Mouse (Mus musculus) stomach, embryonic 16.5 days (tissue): ENCODE data around the gene Olfr1404. TPM values are rescaled to one million over a fixed set of nuclear protein-coding genes. Genes with fewer than 3 reads are reported as not detected.

Experiments used
- ATAC-seq: fragments of 200-750 bp; cut with Nextera tagmentation; 2 replicates; pipeline ENCODE4 v1.8.0; 2017; ENCODE audit warnings: moderate number of reproducible peaks, moderate TSS enrichment; ENCODE audit not compliant: insufficient read depth, low FRiP score
- H3K27ac ChIP-seq: fragments of 300-500 bp; sonication (generic); 2 replicates; pipeline ENCODE4 v1.5.1; 2014; ENCODE audit warnings: low read length
- H3K27me3 ChIP-seq: fragments of 300-500 bp; sonication (generic); 2 replicates; pipeline ENCODE4 v1.6.1; 2014; ENCODE audit warnings: low read length, control low read depth, mixed read lengths; ENCODE audit not compliant: control insufficient read depth, insufficient read depth
- H3K36me3 ChIP-seq: fragments of 300-500 bp; sonication (generic); 2 replicates; pipeline ENCODE4 v1.6.1; 2014; ENCODE audit warnings: low read length; ENCODE audit not compliant: control insufficient read depth, insufficient read depth
- H3K4me1 ChIP-seq: fragments of 300-500 bp; sonication (generic); 2 replicates; pipeline ENCODE4 v1.6.1; 2014; ENCODE audit warnings: low read length, control low read depth, mixed read lengths; ENCODE audit not compliant: control insufficient read depth, insufficient read depth
- H3K4me2 ChIP-seq: fragments of 300-500 bp; sonication (generic); 2 replicates; pipeline ENCODE4 v1.6.1; 2014; ENCODE audit warnings: low read depth, low read length, mixed read lengths
- H3K4me3 ChIP-seq: fragments of 300-500 bp; sonication (generic); replicated peaks from 2 replicates; pipeline ENCODE4 v1.5.1; 2014; ENCODE audit warnings: mild to moderate bottlenecking, low read length
- H3K9ac ChIP-seq: fragments of 300-500 bp; sonication (generic); 2 replicates; pipeline ENCODE4 v1.6.1; 2014; ENCODE audit warnings: low read length
- H3K9me3 ChIP-seq: fragments of 300-500 bp; sonication (generic); replicated peaks from 2 replicates; pipeline ENCODE4 v1.6.1; 2016; ENCODE audit warnings: low read length, control low read depth; ENCODE audit not compliant: control insufficient read depth
- whole genome bisulfite sequencing: fragments of 180-500 bp; shearing (Covaris S2); extraction: QIAGEN DNeasy Blood & Tissue Kit; methylation state at CpG from one replicate; pipeline ENCODE4 v1.1.7; 2014; 5-methylcytosine and 5-hydroxymethylcytosine counted together
- polyA plus RNA-seq: library from polyadenylated mRNA; unstranded; fragments of >200 nt; fragmentation: Nextera tagmentation; extraction: Ambion mirVana; gene quantifications from 2 replicates; pipeline ENCODE4 v1.2.1, GENCODE M21; 2015

Gene Olfr1404
- polyA plus RNA-seq, 1 experiment from 2014 or later, result not detected

- H3K4me3 ChIP-seq, result no peak overlapping the region
- no peaks in the 10 kb centered on the region for H3K9me3 ChIP-seq
- no peaks in the 10 kb centered on the region for H3K36me3 ChIP-seq
- no peak overlapping the region for H3K4me2 ChIP-seq
- no peak overlapping the region for H3K9ac ChIP-seq
- WGBS, result 82% methylated on average over 3 of the region's 3 CpGs
- ATAC-seq, result no peak
- no peaks in the 10 kb centered on the region for H3K27me3 ChIP-seq
- no peak overlapping the region for H3K27ac ChIP-seq
- H3K4me1 ChIP-seq, result no peaks in the 10 kb centered on the region
Measured at GRCm38 (mm10) chr1:173249888-173250287, 37.7 kb downstream of the Olfr1404 start.

- H3K36me3 ChIP-seq, result no peaks in the 10 kb centered on the region
- H3K9ac ChIP-seq, result no peak within 1 kb of the TSS
- no peak for ATAC-seq
- no peaks in the 10 kb centered on the region for H3K9me3 ChIP-seq
- no peak within 1 kb of the TSS for H3K4me3 ChIP-seq
- no peak within 1 kb of the TSS for H3K27ac ChIP-seq
- no peak within 1 kb of the TSS for H3K4me2 ChIP-seq
- no peaks in the 10 kb centered on the region for H3K27me3 ChIP-seq
- H3K4me1 ChIP-seq, result no peaks in the 10 kb centered on the region
Measured at GRCm38 (mm10) chr1:173265701-173266100, 53.5 kb downstream of the Olfr1404 start, which contains the start of gene Olfr418. TSS of gene Olfr418 (plus strand) at chr1:173266001.

Other genes starting within 250 kb of the Olfr1404 start
- not detected in 2 replicates for gene Olfr1408, start 75.0 kb upstream of the Olfr1404 start, polyA plus RNA-seq
- not detected in 2 replicates for gene Olfr1406, start 21.8 kb upstream of the Olfr1404 start, polyA plus RNA-seq
- not detected in 2 replicates for gene Olfr218, start 14.6 kb upstream of the Olfr1404 start, polyA plus RNA-seq
- gene Fcer1a, start 14.8 kb downstream of the Olfr1404 start, polyA plus RNA-seq, result 0.27 and 0.31 TPM in 2 replicates
- not detected in 2 replicates for gene Olfr418, start 53.6 kb downstream of the Olfr1404 start, polyA plus RNA-seq
- not detected in 2 replicates for gene Mptx2, start 65.4 kb downstream of the Olfr1404 start, polyA plus RNA-seq
- 3.3 and 4.3 TPM in 2 replicates for gene Ackr1, start 121.4 kb downstream of the Olfr1404 start, polyA plus RNA-seq
- 2.6 and 2.9 TPM in 2 replicates for gene Aim2, start 138.5 kb downstream of the Olfr1404 start, polyA plus RNA-seq
- gene Cadm3, start 155.3 kb downstream of the Olfr1404 start, polyA plus RNA-seq, result 3.0 and 3.3 TPM in 2 replicates